Mouse (Mus musculus): ENCODE measurements at regions not wholly inside any gene's neighbourhood (a gene's known extent, or its start where the extent isn't known, plus 50 kb on each side); places are given as distances from the start of the nearest gene placed in this dataset.

DNA sequence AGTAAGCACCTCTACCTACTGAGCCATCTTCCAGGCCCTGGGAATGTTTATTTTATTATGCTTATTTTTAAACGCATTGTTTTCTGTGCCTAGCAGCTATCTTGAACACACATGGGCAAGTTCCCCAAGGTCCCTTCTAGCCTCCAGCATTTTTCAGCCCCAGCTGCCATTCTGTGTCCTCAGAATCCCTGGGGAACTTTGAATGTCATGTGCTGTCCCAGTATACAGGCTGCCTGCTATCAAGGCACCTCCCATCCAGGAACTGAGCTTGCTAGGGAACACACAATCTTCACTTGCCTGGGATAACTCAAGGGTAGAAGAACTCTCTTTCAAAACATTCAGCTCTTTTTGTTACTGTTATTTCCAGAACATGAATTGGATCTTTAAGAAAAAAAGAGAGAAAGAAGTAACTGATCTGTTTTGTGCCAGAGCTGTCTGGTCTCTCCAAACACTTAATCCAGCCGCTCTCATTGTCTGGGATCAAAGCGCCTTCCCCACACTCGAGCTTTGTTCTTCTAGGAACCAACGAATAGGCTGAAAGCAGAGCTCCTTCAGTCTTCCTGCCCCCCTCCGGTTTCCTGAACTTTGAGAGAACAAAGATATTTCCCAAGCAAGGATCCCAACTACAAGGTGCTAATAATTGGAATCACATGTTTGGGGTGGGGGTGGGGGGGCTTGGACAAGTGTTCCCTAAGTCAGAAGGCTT is 657.1 kb upstream of the Cdh11 start:
- DNase-seq, result no peak

DNA sequence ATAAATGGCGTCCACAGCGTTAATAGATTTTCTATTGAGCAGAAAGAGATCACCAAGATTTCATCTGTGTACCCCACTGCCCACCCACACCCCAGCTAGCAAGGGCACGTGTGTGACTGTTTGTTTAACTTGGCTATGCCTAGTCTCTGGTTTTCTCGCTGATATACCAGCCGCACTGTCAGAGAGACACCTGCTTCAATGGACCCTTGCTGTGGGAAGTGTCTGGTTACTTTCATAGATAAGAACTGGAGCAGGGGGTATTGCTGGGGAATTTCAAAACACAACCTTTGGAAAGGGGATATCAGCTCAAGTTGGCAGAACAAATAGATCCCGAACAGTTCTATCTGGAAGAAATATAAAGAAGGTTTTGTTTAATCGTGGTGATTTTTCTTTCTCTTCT is 656.8 kb upstream of the Cdh5 start:
- no peak for DNase-seq

DNA sequence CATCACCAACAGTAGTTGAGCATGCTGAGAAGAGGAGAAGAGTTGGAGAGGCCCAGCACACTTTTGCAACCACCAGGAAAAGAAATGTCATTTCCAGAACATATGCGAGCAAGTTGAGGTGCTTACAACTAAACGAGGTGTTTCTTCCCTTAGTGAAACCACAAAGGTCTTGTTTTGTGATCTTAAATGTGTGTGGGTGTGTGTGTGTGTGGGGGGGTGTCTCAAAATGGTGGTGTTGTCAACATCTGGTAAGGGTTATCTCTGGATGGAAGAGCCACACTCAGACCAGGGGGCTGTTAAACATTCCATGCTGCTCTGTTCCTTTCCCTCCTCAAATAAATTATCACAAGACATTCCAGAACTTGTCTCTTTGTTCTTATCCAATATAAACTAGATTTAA is 656.0 kb upstream of the Cdh5 start:
- no peak for DNase-seq

DNA sequence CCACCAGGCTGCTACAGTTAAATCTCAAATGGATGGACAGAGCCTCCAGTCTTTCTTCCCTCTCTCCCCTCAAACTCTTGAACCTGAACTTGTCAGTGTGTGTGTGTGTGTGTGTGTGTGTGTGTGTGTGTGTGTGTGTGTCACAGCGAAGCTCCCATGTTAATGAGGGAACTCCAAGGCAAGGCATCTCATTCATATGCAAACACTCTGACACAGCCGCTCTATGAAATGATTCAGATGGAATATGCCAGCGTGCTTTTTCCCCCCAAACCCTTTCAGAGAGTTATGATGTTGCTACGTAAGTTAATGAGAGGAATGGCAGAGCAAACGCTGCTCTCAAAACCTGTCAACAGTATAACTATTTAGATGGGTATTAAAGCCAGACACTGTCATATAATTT is 653.5 kb upstream of the Cdh5 start:
- no peak for DNase-seq

DNA sequence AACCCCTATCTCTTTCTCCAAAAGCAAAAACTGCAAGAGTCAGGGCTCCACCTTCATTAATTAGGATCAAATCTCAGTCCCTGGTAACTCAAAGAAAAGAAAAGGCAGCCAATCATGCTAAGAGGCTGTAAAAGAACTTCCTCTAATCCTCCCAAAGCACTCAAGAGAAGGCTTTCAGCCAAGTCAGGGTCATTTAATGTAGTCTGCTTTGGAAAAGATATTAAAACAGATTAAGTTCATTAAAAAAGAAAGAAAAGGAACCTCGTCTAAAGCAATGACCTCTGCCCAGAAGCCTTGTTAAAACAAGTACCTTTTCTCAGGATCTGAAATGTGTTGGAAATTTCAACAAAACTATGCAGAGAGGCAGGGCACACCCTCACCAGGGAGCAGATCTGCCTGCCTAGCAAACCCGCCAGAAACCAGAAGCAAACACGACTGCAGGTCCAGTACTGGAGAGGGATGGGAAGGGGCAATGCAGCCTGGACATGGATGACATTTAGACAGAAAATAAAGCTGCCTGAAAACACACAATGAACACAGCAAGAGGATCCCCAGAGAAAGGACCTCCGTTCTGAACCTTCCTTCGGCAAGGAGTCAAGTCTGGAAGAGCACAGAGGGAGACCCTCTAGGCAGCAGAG is 649.9 kb upstream of the Cdh5 start:
- DNase-seq, result no peak

DNA sequence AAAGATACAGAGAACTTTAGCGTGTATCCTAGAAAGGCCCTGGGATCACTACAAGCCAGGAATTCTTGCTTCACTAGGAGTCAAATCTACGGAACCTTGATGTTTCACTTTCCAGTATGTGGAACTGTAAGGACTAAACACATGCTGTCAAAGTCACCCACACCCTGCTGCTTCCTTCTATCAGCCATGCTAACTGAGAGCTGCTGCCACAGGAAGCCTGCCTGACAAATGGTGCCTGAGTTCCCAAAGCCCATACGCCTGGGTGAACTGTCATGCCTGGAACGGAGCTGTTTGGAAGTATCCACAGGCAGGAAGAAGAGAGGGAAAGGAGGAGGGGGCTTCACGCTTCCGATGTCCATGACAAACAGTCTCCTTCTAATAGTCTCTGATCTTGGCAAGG is 644.2 kb upstream of the Cdh5 start:
- no peak for DNase-seq

DNA sequence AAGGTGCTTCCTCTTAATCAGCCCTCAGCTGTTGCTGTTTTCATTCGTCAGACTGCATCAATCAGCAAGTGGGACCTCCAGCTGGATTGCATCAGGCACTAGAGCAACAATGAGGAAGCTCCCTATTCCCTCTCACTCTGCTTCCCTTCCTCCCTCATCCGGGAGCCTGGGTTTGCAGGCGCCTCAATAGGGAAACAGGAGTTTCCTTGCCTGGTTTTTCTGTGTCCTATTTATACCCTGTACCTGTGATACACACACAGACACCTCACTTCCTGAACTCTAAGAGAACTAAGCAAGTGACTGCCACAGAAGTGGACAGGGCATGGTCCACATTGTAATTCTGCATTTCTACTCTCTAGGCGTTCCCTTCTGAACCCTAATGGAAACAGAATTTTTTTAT is 637.9 kb upstream of the Cdh5 start:
- DNase-seq, result no peak

DNA sequence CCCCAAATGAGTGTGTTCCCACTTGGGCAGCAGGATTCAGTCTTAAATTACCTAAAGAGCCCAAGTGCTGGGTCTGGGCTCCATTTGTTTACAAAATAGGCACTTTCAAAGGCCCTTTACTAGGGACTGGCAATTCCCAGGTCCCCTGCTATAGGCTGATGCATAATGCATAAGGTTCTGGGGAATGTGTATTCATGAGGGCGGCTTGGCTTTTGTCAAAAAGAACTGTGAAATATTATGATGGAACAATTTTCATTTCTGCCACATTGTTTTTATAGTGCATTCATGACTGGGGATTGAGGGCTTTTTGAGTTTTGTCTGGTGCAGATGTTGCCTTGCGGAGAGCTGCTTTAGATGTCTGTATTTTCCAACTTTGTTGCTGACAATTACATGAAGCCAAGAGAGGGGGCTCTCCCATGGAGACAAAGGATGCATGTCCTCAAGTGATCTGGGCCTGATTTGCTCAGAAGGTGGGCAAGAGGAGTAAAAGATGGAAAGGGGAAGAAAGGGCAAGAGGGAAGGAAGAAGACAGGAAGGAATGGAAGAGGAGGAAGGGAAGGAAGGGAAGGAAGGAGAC is 636.6 kb upstream of the Cdh5 start:
- DNase-seq, result no peak

DNA sequence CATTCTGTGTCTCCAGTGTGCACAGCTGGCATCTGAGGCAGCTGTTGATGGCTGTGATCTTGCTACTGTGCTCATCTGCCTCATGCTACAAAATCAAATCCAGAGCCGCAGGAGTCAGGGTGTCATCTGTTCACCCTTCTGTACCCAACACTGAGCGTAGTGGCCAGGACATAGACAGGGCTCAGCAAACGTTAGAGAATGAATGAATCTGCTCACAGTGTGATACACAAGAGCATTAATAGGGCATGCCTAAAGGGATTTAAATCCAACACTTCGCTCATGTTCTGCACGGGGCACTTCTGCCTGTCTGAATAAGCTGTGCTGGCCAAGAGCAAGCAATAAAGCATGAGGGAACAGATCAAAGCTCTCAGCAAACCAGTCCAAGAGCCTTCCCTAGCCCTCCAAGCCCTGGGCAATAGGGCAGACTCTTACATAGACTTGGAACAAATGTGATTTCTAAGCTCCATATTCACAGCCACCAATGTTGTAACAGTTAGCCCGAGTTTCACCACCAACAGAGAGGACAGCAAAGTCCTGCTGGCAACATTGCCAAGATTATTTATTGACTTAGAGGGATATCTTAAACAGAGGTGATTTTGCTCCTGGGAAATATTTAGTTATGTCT is 633.8 kb upstream of the Cdh5 start:
- no peak for DNase-seq

DNA sequence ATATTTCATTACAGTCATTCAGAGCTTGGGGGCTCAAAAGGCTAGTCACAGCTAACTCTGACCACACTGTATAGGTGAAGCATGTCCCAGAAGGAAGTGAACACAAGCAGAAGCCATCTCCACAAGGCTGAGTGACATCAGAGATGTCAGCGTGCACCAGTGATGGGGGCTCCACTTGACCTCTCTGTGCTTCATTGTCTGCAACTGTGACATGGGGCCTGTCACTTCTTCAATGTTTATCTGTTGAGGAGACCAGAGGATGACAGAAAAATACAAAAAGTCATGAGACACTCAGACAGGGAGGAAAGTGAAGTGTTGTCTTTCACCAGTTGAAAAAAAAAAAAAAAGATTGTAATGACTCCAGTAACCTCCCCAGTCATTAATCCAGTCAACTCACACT is 632.4 kb upstream of the Cdh5 start:
- DNase-seq, result no peak

DNA sequence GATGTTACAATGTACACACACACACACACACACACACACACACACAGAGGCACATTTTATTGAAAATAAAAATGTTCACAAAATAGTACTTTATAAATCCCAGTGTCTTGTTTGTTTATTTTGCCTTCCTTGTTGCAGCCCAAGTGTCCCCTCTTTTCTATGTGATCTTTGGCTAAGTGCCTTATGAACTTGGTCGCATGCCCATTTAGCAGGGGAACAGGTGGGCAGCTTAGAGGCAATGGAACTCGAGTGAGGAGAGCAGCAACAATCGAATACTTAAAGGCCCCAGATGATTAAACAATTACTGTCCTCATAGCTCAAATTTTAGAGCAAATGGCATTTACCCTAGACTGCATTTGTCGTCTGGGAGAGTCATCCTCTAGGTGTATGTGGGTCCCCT is 631.1 kb upstream of the Cdh5 start:
- DNase-seq, result no peak

DNA sequence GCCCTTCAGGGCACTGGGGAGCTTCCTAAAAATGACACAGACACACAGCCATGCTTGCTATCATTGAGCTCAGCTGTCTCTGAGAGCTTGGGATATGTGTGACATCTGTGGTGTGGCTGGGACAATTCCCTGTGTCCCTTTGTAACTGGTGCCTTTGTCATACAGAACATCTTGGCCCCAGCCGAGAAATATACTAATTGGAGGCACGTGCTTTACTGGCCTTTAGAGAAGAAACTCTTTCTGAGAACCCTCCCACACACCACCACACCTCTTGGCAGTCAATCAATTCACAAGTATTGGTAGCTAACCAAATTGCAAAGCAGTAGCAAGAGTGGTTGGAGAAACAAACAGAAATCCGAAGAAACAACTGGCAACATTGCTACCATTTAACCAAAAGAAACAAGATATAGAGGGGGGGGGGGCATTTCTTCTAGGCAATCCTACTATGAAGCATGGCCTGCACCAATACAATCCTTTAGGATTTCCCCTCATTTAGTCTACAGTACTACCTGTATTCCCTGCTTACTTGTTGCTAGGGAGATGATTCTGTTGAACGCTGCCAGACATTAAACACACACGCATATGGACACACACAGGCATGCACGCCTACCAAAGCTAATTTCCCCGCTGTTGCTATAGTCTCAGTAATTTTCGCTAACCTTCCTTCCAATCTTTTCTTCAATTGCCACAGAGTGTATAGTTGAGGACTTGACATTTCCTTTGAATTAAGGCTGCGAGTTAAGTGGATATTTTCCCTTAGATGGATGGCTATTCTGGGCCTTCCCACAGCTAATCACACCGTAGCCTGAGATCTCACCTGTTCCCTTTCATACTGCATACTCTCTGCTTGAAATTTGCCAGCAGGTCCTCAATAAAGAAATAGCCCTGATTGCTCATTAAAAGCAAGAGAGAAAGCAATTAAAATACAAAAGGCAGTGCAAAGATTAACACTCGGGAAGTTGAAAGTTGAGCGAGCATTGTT is 625.3 kb upstream of the Cdh5 start:
- no peak for DNase-seq

DNA sequence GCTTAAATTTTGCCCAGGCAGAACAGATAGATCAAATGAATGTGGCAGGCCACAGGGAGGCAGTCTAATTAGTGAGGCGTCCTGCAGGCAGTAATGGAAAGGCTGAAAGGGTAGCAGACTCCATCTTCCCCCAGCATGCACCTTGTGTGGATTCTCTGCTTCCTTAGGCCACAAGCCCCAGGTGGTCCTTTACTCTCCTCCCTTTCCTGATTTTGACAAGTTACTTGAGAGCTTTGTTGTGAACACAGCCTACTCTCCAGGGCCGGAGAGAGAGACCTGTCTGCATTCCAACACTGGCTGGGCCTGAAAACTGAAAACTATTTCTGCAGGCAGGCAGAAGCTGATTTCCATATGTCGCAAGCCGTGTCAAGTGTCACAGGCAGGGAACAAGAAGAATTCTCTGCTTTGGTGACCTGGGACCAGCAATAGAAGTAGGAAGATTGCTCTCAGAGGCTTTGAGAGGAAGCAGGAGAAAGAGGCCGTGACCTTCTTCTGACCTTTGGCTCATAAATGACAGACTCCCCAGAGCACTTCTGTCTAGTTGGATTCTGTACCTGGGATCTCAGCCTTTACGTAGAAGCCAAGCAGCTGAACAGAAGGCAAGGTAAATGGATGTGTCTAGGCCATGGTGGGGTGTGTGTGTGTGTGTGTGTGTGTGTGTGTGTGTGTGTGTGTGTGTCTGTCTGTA is 619.2 kb upstream of the Cdh5 start:
- no peak for DNase-seq

DNA sequence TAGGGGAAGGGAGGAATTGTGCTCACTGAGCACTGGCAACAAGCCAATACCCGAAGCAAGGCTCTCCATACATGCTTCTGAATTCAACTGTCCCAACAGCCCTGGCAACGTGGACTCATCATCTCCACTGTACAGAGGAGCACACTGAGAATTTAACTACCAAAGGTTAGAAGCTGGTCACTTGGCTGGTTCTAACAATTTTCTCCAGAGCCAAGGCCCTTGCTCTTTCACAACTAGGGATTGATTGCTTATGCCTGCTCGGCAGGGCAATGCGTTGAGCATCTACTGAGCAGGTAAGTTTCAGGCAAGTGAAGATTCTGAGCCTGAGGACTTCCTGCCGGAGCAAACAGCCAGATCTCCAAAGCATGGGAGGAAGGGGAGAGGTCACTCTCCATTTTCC is 616.0 kb upstream of the Cdh5 start:
- DNase-seq, result no peak

DNA sequence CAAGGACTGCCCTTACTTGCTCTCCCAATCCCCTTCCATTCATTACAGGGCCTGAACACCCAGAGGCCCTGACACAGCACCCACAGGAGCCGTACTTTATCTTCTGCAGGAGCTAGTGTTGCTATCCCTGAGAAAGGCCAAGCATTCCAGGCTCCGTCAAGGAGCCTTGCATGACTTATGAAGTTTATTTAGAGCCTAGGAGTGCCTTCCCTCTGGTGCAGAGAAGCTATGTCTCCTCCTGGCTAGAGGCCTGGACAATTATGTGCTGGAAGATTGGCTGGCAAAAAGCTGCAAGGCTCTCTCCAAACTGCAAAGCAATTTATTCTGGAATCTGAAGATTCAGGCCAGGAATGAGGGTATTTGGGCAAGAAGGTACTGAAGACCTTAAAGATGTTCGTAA is 612.0 kb upstream of the Cdh5 start:
- no peak for DNase-seq

DNA sequence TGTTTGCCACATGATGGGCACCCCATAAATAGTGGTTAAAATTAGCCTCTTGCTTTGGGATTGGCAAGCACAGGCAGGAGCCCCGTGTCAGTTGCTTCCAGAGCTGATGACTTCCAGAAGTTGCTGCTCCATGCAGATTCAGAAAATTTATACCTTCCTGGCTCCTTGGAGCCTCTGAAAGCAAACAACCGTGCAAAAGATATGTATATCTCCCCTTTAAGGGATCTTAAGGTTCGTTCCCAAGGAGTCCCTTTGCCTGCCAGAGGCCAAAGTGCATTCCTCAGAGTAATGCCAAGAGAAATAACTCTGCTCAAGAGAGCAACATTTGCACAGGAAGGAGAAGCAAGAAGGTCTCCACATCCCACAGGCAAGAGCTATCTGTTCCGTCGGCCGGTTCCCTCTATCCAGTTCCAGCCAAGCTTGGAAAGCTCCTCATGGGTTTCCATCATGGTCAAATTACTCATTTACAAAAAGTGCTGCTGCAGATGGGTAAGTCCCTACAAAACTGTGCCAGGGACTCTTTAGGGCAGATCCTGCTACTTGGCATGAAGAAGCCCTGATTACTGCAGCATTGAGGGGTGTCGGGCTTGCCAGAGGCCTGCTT is 608.4 kb upstream of the Cdh5 start:
- no peak for DNase-seq

DNA sequence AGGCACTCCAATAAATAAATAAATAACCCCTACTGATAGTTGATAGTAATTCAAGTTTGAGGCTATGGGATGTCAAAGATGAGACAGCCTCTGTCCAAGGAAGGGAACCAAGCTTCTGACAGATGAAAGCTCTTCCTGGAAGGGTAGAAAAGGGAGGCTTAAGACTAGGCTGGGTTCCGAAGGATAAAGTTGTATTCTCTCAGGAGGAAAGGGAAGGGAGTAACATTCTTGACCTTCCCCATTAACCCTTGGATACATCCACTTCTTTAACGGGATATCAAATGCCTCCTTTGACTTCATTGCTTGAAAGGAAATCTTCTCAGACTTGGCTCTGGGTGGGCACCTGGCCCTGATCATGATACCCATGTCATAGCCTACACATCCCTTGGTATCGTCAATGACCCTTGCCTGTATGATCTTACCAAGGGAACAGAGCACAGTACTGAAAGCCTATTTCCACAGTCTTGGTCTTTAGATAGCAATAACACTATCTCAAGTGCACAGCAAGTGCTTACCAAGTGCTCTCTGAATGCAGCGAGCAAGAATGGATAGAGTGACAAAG is 607.4 kb upstream of the Cdh5 start:
- no peak for DNase-seq

DNA sequence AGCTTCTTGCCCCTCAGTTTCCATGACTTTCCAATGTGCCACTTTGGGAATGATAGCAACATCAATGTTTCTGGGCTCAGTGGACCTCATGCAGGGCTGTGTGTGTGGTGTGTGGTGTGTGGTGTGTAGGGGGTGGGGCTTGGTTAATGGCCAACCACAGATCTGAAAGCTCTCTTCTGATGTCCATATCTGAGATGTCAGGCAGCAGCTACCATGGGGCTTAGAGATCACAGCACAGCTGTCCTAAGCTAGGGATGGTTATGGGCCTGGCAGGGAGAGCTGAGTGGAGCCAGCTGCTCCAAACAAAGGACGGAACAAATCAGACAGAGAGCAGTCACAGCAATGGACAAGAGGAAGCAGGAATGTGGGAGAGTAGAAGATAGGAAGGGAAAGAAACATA is 606.8 kb upstream of the Cdh5 start:
- no peak for DNase-seq

DNA sequence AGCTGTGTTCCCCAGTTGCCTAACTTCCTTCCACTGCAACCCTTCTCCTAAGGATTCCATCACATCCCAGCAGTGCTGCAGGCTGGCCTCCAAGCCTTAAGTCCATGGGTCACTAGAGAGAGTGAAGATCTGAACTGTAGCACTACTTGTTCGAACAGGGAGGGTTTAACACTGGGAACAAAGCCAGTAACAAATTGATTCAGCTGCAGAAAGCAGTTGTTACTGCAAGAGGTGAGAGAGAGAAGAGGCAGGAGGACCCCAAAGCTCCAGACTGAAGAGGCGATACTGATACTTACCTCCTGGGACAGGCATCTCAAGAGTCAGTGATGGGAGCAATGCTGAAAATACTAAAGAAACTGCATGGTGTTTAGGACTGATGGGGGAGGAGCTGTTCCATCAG is 600.1 kb upstream of the Cdh5 start:
- DNase-seq, result no peak

DNA sequence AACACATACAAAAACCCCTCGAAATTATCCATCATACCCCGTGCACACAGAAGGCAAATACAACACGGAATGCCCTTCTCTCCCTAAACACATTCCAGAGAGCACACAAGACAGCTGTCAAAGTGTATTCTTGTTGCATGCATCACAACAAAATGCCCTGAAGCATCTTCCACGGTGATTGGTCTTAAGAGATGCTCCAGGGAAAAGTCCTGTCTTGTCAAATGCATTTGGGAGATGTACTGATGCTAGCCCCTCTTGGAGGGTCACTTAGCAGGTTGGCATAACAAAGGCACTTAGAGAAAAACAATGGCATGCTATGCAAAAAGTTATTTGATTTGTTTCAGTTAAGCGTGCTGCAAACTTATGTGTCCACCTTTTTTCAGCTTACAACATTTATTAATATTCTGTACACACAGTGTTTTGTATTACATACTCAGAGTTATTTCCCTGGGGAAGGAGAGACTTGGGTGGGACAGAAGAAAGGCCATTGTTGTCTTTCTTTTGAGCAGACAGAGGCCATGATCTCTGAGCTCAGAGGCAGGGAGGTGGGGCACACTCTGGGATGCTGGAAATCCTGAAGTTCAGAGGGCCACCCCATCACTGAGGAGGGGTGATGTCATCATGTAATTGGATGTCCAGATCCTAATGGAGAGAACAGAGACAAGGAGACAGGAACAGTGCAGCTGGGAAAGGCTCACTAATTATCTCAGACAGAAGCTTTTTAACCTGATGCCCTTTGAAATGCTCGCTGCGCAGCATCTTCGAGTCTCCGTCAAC is 598.2 kb upstream of the Cdh5 start:
- DNase-seq, result no peak

DNA sequence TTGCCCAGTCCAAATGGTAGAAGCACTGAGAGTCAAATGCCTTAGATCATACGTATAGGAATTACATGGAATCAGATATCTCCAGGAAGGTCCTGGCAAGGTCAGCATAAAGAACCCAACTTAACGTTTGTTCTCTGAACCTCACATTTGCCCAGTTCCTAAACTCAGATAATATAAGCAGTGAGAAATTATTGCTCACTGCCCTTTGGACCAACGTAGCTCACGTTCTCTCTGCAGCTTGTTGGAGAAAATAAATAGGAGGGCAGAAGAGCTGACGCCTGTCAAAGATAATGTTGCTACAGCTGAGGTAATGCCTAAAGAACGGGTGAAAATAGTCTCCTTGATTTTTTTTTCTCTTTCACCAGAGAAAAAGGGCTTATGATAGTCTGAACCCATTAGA is 595.1 kb upstream of the Cdh5 start:
- DNase-seq, result no peak

All from thymus, postnatal 4 days (tissue).